Mouse (Mus musculus): ENCODE measurements at regions not wholly inside any gene's neighbourhood (a gene's known extent, or its start where the extent isn't known, plus 50 kb on each side); places are given as distances from the start of the nearest gene placed in this dataset.

DNA sequence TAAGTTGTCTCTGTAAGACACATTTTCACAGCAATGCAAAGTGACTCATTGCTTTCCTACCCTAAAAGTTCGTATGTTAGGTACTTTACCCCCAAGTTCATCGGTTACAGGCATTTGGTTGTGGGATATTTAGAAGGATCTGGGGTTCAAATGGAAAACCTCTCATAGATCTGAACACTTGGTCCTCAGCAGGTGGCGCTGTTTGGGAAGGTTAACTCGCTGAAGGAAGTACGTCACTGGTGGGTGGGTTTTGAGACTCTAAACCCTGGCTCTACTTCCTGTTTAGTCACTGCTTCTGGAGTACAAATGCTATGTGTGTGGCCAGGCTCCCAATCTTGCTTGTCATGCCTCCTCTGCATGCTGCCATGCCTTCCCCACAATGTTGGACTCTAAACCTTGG is 284.0 kb upstream of the Castor2 start:
- no peaks in the 10 kb centered on the region for H3K36me3 ChIP-seq (replicated peaks in 1 of 2; ENCODE audit: control insufficient read depth in 1 of 2, insufficient read depth in 1 of 2, low read length in 1 of 2)
- H3K4me3 ChIP-seq (replicated peaks in 1 of 3; ENCODE audit: low read depth in 2 of 3, low read length in 2 of 3, poor library complexity in 1 of 3), result no peak overlapping the region
- H3K27ac ChIP-seq (ENCODE audit: insufficient read depth, low read depth), result no peak overlapping the region
- in situ Hi-C loops (cut with MboI; ENCODE audit: low pct_ligation_motif_present, low pct_unique_long_range_greater_than_20kb, low sequenced_read_pairs) (no loop called here), dilution Hi-C loops (cut with MboI; ENCODE audit: extremely low pct_ligation_motif_present, extremely low pct_unique_long_range_greater_than_20kb, low sequenced_read_pairs) (no loop called here)
- TF ChIP-seq POLR2A (IDR thresholded peaks at IDR 0.05; ENCODE audit: low read depth, low read length), result no peak
- TF ChIP-seq EP300 (IDR thresholded peaks at IDR 0.05; ENCODE audit: low read length), result no peak
- no peak for TF ChIP-seq JUND (conservative IDR thresholded peaks at IDR 0.05; ENCODE audit: low read depth, low read length)
- TF ChIP-seq POLR2AphosphoS2 (IDR thresholded peaks at IDR 0.05; ENCODE audit: low read depth, low read length), result no peak
- no peak for TF ChIP-seq IRF4 (IDR thresholded peaks at IDR 0.05; ENCODE audit: low read depth, low read length)
- no peak for TF ChIP-seq ZKSCAN1 (IDR thresholded peaks at IDR 0.05; ENCODE audit: borderline replicate concordance, low read depth, low read length)
- TF ChIP-seq BHLHE40 (IDR thresholded peaks at IDR 0.05; ENCODE audit: low read depth, low read length), result no peak
- no peak for TF ChIP-seq MXI1 (IDR thresholded peaks at IDR 0.05; ENCODE audit: low read depth, low read length)
- no peak for TF ChIP-seq TBP (conservative IDR thresholded peaks at IDR 0.05; ENCODE audit: low read depth, low read length)
- no peak for TF ChIP-seq CTCF (conservative IDR thresholded peaks at IDR 0.05 in 1 of 2, IDR thresholded peaks at IDR 0.05 in 1 of 2; ENCODE audit: low read depth in 2 of 2, low read length in 2 of 2)
- TF ChIP-seq HCFC1 (IDR thresholded peaks at IDR 0.05; ENCODE audit: low read depth, low read length), result no peak
- DNase-seq (ENCODE audit: extremely low read depth), result no peak
- peaks cover 87% of the 10 kb centered on the region for H3K9me3 ChIP-seq (replicated peaks; ENCODE audit: low read length)
- no peaks in the 10 kb centered on the region for H3K79me2 ChIP-seq (replicated peaks; ENCODE audit: control insufficient read depth, extremely low read depth, insufficient read depth, poor library complexity, severe bottlenecking)
- no peak overlapping the region for H3K9ac ChIP-seq (ENCODE audit: insufficient read depth, low read depth)
- H3K4me1 ChIP-seq (ENCODE audit: control insufficient read depth in 1 of 2, insufficient read depth in 2 of 2), result no peaks in the 10 kb centered on the region
- H3K27me3 ChIP-seq (replicated peaks), result no peaks in the 10 kb centered on the region
- H3K4me2 ChIP-seq (ENCODE audit: insufficient read depth, low read depth, poor library complexity, severe bottlenecking), result no peak overlapping the region

DNA sequence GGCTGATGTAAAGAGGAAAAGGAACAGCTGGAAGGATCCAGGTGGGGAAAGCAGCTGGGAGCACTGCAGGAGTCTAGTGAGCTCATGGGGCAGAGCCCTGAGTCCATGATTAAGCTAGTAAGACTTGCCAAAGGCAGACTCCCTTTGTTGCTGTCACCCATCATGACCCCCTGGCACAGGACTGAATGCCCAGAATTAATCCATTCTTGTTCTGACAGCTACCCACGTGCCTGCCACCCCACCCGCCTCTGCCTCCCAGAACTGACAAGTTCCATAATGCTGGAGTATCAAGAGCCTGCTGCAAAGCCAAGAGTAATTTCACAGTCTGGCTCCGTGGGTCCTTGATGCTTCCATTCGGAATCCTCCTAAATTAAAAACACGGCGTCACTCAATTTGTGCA is 285.1 kb upstream of the Castor2 start:
- Histone ChIP-seq H3K4me1 (ENCODE audit: control insufficient read depth in 1 of 2, insufficient read depth in 2 of 2) (no peaks in the 10 kb centered on the region), H3K27me3 (replicated peaks) (no peaks in the 10 kb centered on the region), H3K9ac (ENCODE audit: insufficient read depth, low read depth) (no peak overlapping the region), H3K36me3 (replicated peaks in 1 of 2; ENCODE audit: control insufficient read depth in 1 of 2, insufficient read depth in 1 of 2, low read length in 1 of 2) (no peaks in the 10 kb centered on the region), H3K79me2 (replicated peaks; ENCODE audit: control insufficient read depth, extremely low read depth, insufficient read depth, poor library complexity, severe bottlenecking) (no peaks in the 10 kb centered on the region), H3K9me3 (replicated peaks; ENCODE audit: low read length) (peaks cover 84% of the 10 kb centered on the region), H3K4me3 (replicated peaks in 1 of 3; ENCODE audit: low read depth in 2 of 3, low read length in 2 of 3, poor library complexity in 1 of 3) (no peak overlapping the region), H3K27ac (ENCODE audit: insufficient read depth, low read depth) (no peak overlapping the region), H3K4me2 (ENCODE audit: insufficient read depth, low read depth, poor library complexity, severe bottlenecking) (no peak overlapping the region)
- TF ChIP-seq KAT2A (IDR thresholded peaks at IDR 0.05; ENCODE audit: insufficient replicate concordance, low read length) (no peak), EP300 (IDR thresholded peaks at IDR 0.05; ENCODE audit: low read length) (no peak), NRF1 (IDR thresholded peaks at IDR 0.05; ENCODE audit: low read depth, low read length) (no peak), JUN (IDR thresholded peaks at IDR 0.05; ENCODE audit: insufficient read depth, low read depth, low read length) (no peak), MXI1 (IDR thresholded peaks at IDR 0.05; ENCODE audit: low read depth, low read length) (no peak), ZNF384 (IDR thresholded peaks at IDR 0.05; ENCODE audit: low read depth, low read length) (no peak), POLR2AphosphoS2 (IDR thresholded peaks at IDR 0.05; ENCODE audit: low read depth, low read length) (no peak), ELF1 (IDR thresholded peaks at IDR 0.05; ENCODE audit: low read depth, low read length) (no peak), SMC3 (IDR thresholded peaks at IDR 0.05; ENCODE audit: low read depth, low read length) (no peak), ZKSCAN1 (IDR thresholded peaks at IDR 0.05; ENCODE audit: borderline replicate concordance, low read depth, low read length) (no peak), HCFC1 (IDR thresholded peaks at IDR 0.05; ENCODE audit: low read depth, low read length) (no peak), SIN3A (IDR thresholded peaks at IDR 0.05; ENCODE audit: low read length) (no peak), USF2 (conservative IDR thresholded peaks at IDR 0.05; ENCODE audit: low read depth, low read length) (no peak)
- dilution Hi-C loops (cut with MboI; ENCODE audit: extremely low pct_ligation_motif_present, extremely low pct_unique_long_range_greater_than_20kb, low sequenced_read_pairs) (no loop called here), in situ Hi-C loops (cut with MboI; ENCODE audit: low pct_ligation_motif_present, low pct_unique_long_range_greater_than_20kb, low sequenced_read_pairs) (no loop called here)
- no peak for DNase-seq (ENCODE audit: extremely low read depth)

Measured in CH12.LX (cell line).